Mouse (Mus musculus) ES-E14 (cell line): ENCODE measurements around the gene Vmn1r4. TPM values are rescaled to one million over a fixed set of nuclear protein-coding genes. Genes with fewer than 3 reads are reported as not detected.

Experiments
- DNase-seq: peaks from one replicate; pipeline ENCODE4 v3.0.0-alpha.2; 2013; ENCODE audit warnings: low read depth, low spot score
- H3K27ac ChIP-seq: 2 replicates; pipeline ENCODE4 v1.5.1; 2012; ENCODE audit warnings: low read depth, mild to moderate bottlenecking, low read length, moderate library complexity, mixed read lengths; ENCODE audit not compliant: poor library complexity, insufficient read depth, severe bottlenecking
- H3K36me3 ChIP-seq: 2 replicates; pipeline ENCODE4 v1.6.1; 2012; ENCODE audit warnings: mild to moderate bottlenecking, low read length, moderate library complexity, mixed read lengths; ENCODE audit not compliant: control insufficient read depth, poor library complexity, insufficient read depth, severe bottlenecking
- H3K4me1 ChIP-seq, 2 experiments: fragments of 150-350 bp in 1 of 2; sonication (generic) in 1 of 2; 2 replicates each; pipeline ENCODE4 v1.6.1; 2012; ENCODE audit warnings: low read length in 2 of 2, mild to moderate bottlenecking in 1 of 2, mixed read lengths in 1 of 2; ENCODE audit not compliant: control insufficient read depth in 2 of 2, insufficient read depth in 2 of 2, poor library complexity in 1 of 2
- H3K4me3 ChIP-seq, 2 experiments: fragments of 150-350 bp in 1 of 2; sonication (generic) in 1 of 2; 2 replicates each; pipeline ENCODE4 v1.5.1; 2012; ENCODE audit warnings: low read length in 2 of 2, low read depth in 1 of 2, mild to moderate bottlenecking in 1 of 2, mixed read lengths in 1 of 2; ENCODE audit not compliant: insufficient read depth in 1 of 2, poor library complexity in 1 of 2, severe bottlenecking in 1 of 2
- H3K9ac ChIP-seq: 2 replicates; pipeline ENCODE4 v1.6.1; 2012; ENCODE audit warnings: low read depth, mild to moderate bottlenecking, low read length, mixed read lengths; ENCODE audit not compliant: poor library complexity, insufficient read depth, severe bottlenecking
- H3K9me3 ChIP-seq: fragments of 150-350 bp; sonication (generic); 2 replicates; pipeline ENCODE4 v1.6.1; 2012; ENCODE audit warnings: low read depth, mild to moderate bottlenecking, low read length; ENCODE audit not compliant: control insufficient read depth, insufficient read depth
- CHD2 ChIP-seq: IDR thresholded peaks from 2 replicates; pipeline ENCODE4 v1.6.1; 2014; ENCODE audit warnings: mild to moderate bottlenecking, low read depth, low read length, inconsistent platforms
- HCFC1 ChIP-seq: IDR thresholded peaks from 2 replicates; pipeline ENCODE4 v1.6.1; 2012; ENCODE audit warnings: low read length, inconsistent platforms, borderline replicate concordance; ENCODE audit not compliant: insufficient read depth
- MAFK ChIP-seq: IDR thresholded peaks from 2 replicates; pipeline ENCODE4 v1.6.1; 2014; ENCODE audit warnings: mild to moderate bottlenecking, low read depth, low read length, inconsistent platforms; ENCODE audit not compliant: insufficient read depth
- ZC3H11A ChIP-seq: IDR thresholded peaks from 2 replicates; pipeline ENCODE4 v1.6.1; 2012; ENCODE audit warnings: low read depth, mild to moderate bottlenecking, inconsistent platforms, low read length, borderline replicate concordance
- ZNF384 ChIP-seq: IDR thresholded peaks from 2 replicates; pipeline ENCODE4 v1.6.1; 2012; ENCODE audit warnings: low read depth, low read length, inconsistent platforms
- in situ Hi-C, 2 experiments: fragments of 600-800 bp; cut with MboI; formaldehyde crosslinking; loops; one replicate each; pipeline ENCODE4 v1.15.1; 2025; ENCODE audit warnings: low sequenced_read_pairs in 2 of 2, inconsistent platforms in 1 of 2; ENCODE audit not compliant: unreplicated experiment in 2 of 2
- total RNA-seq: library from RNA; depleted of rRNA; stranded (reverse); fragments of 300-350 nt; gene quantifications from 2 replicates; pipeline ENCODE4 v1.2.3, GENCODE M21; 2012

The Vmn1r4 gene
- total RNA-seq, 1 experiment = 0.36 TPM

DNA sequence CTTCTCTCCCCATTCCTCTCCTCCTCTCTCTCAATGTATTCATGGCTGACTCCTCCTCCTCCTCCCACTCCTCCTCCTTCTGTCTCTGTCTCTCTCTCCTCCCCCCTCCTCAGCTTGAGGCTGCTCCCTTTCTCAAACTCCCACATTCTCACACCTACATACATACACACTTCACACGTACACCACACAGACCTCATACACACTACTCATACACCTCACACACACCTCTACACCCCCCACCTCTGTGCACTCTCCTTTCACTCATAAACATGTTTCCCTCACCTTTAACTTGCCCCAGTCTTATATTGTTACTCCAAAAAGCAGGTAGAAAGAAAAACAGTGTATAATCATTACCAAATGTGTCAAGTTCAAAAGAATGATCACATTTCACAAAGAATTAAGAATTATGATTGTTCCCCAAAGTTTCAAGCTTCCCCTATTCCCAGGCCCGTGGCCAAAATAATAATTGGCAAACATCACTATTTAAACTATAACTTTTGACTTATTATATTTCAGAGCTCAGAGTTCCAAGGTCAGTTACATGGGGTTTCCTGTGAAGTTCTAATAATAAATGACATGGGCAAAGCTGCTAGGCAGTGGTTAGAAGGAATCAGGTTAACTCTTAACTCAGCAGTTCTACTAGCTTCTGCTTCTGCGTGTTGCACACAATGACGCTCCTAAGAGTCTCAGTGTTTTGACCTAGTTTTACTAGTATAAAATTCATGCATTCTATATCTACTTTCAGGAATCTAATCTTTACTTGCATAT lies 8.0 kb downstream of the Vmn1r4 start:
- Histone ChIP-seq H3K4me1 (no peaks in the 10 kb centered on the region), H3K9ac (no peak overlapping the region), H3K27ac (no peak overlapping the region), H3K4me3 (no peak overlapping the region), H3K36me3 (no peaks in the 10 kb centered on the region), H3K9me3 (no peaks in the 10 kb centered on the region)
- DNase-seq = no peak
- in situ Hi-C loops = no loop called here
- no peak for TF ChIP-seq HCFC1

DNA sequence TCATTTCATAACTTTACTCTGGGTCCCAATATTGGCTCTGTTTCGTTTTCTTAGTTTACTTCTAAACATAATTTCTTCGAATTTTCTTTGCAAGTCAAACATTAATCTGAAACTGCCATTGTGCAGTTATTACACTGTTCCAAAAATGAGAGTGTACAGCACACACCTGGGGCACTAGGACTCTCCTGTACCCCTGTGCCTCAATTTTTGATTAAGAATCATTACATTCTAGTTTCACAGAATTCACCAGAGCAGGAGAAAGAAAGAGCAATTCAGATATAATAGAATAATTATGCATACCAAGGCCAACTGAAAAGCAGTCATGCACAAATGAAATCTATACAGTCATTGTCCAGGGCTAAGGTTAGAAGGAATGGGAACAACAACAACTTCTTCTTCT lies 8.6 kb downstream of the Vmn1r4 start:
- Histone ChIP-seq H3K9me3 (no peaks in the 10 kb centered on the region), H3K4me3 (no peak overlapping the region), H3K9ac (no peak overlapping the region), H3K36me3 (no peaks in the 10 kb centered on the region), H3K4me1 (no peaks in the 10 kb centered on the region), H3K27ac (no peak overlapping the region)
- no peak for DNase-seq
- TF ChIP-seq HCFC1 (no peak), MAFK (no peak), CHD2 (no peak), ZC3H11A (no peak), ZNF384 (no peak)
- in situ Hi-C loops = no loop called here

DNA sequence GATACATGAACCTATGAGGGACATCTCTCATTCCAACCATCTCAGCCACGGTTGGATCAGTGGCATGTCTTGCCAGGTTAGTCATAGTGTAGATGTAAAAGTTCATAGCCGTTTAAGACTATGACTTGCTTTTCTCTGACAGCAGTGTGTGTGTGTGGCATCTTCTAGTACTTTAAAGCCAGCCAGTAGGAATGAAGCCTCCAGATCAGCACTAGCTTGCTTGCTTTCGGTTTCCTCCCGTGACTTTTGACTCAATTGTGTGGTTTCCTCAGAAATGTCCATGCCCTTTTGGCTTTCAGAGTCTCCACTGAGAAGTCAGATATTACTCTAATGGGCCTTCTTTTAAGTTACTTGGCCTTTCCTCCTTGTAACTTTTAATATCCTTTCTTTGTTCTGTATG lies 10.6 kb downstream of the Vmn1r4 start:
- Histone ChIP-seq H3K36me3 (no peaks in the 10 kb centered on the region), H3K4me3 (no peak overlapping the region), H3K4me1 (no peaks in the 10 kb centered on the region), H3K9me3 (no peaks in the 10 kb centered on the region), H3K9ac (no peak overlapping the region), H3K27ac (no peak overlapping the region)
- DNase-seq = no peak
- TF ChIP-seq HCFC1 (no peak), CHD2 (no peak), ZC3H11A (no peak), ZNF384 (no peak), MAFK (no peak)
- in situ Hi-C loops = no loop called here

DNA sequence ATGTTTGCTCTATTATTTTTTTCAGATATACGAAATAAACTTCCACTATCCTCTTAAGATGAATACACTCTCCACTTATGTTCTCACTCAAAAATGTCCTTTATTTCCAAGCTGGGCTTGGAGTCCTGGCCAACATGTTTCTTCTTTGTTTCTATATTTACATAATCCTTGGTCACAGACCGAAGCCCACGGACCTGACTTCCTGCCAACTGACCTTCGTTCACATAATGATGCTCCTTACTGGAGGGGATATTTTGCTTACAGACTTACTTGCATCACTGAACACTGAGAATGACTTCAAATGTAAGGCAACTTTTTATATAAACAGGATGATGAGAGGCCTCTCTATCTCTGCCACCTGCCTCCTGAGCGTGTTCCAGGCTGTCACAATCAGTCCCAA lies 32.6 kb downstream of the Vmn1r4 start:
- Histone ChIP-seq H3K9ac (no peak overlapping the region), H3K27ac (no peak overlapping the region), H3K9me3 (no peaks in the 10 kb centered on the region), H3K4me1 (no peaks in the 10 kb centered on the region), H3K36me3 (no peaks in the 10 kb centered on the region), H3K4me3 (no peak overlapping the region)
- no peak for DNase-seq
- TF ChIP-seq ZNF384 = no peak
- TF ChIP-seq CHD2 = no peak
- no peak for TF ChIP-seq MAFK
- no peak for TF ChIP-seq HCFC1
- no peak for TF ChIP-seq ZC3H11A
- in situ Hi-C loops = no loop called here

DNA sequence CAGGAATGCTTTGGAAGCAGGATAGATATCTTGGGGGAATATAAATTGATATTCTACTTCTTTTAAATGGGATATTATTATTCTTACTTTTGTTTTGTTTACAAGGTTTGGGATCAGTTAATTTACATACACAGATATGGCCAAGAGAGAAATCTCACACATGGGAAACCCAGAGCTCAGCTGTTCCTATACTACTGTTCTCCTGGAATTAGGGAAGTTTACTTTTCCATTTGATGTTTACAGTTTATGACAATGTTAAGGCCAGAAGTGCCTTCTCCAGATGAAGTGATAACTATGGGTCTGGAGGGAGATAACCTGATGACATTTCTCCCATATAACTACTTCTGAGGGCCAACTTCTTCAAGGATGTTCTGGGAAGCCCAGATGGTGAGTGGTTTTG lies 46.2 kb downstream of the Vmn1r4 start, which contains the start of gene Vmn1r5:
Gene Vmn1r5 (plus strand): TSS at position 301 of the 400 bp plus-strand sequence.
- Histone ChIP-seq H3K9me3 (no peaks in the 10 kb centered on the region), H3K9ac (no peak within 1 kb of the TSS), H3K36me3 (no peaks in the 10 kb centered on the region), H3K4me1 (no peaks in the 10 kb centered on the region), H3K4me3 (no peak within 1 kb of the TSS), H3K27ac (no peak within 1 kb of the TSS)
- TF ChIP-seq ZC3H11A (no peak), CHD2 (no peak), ZNF384 (no peak), MAFK (no peak), HCFC1 (no peak)
- no peak for DNase-seq
- in situ Hi-C loops = no loop called here
